Mouse (Mus musculus) liver, adult 2 months (tissue): ENCODE data around the gene Cnga2.

Experiments
- CTCF ChIP-seq: fragments of 200-500 bp; IDR thresholded peaks from 2 replicates; pipeline ENCODE4 v1.5.1; 2011; ENCODE audit warnings: low read depth, low read length, control low read depth
- POLR2A ChIP-seq: fragments of 200-500 bp; IDR thresholded peaks from 2 replicates; pipeline ENCODE4 v1.6.1; 2011; ENCODE audit warnings: low read length, control low read depth; ENCODE audit not compliant: insufficient read depth; ENCODE audit errors: extremely low read depth

DNA sequence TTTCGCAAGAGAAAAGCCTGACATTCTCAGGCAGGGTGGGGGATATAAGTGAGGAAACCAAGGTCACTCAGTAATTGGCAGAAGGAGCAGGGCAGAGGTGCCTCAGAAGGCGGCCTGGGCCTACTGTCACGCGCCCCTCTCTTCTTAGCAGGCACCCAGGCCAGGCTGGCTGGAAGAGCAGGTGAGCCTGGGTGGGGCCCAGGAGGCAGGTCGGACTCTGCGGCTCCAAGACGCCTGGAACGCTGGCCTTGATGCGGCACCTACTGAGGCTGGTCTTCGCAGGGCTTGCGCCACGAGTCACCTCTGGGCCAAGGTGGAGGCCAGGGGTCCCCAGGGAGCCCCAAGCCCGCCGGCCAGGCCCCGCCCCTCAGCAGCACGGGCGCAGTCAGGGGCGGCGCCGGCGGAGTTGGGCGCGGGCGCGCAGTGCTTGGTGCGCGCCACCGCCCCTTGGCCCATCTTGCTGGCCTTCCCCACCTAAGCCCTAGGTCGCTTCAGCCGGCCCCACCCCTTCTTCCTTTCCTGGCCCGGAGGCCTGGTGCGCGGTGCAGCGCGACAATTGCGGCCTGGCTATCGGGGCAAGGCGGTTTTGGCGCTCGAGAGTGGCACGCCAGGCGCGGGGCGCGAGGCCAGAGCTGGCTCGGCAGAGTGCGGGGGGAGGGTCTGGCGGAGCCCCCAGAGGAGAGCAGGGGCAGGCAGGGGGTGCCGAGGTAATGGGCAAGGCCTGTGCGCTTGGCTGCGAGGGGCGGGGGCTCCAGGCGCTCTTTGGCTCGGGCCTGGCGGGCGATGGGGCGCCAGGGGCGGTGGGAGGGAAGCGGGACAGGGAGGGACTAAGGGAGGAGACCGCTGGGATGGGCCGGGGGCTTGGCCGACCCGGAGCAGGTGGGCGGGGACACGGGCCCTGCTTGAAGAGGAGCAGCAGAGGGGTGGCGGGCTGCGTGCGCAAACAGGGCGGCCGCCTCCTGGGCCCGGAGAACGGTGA lies 29.3 kb upstream of the Cnga2 start, which contains the start of gene Prrg3:
- no peak for TF ChIP-seq CTCF
- TF ChIP-seq POLR2A: no peak
